Mouse (Mus musculus) thymus, postnatal 36 days (tissue): ENCODE data around the gene Myo1e.

Source experiments
- DNase-seq, 2 experiments: peaks; one replicate each; pipeline ENCODE4 v3.0.0; 2022; ENCODE audit warnings: mixed read lengths in 2 of 2

Myo1e gene

GRCm38 (mm10) chr9:70439959-70440358 is 232.8 kb downstream of the Myo1e start:
- no peak for DNase-seq

- no peak for DNase-seq
Measured at GRCm38 (mm10) chr9:70449072-70449471, 241.9 kb downstream of the Myo1e start.
